Mouse (Mus musculus) heart, postnatal 36 days (tissue): ENCODE results near the gene Gtf3c5. TPM values are rescaled to one million over a fixed set of nuclear protein-coding genes. Genes with fewer than 3 reads are reported as not detected.

Experiments
- DNase-seq, 2 experiments: peaks; one replicate each; pipeline ENCODE4 v3.0.0; 2021 to 2022
- intact Hi-C: fragments of 180-260 bp; cut with DNase I; formaldehyde crosslinking; loops from one replicate; pipeline ENCODE4 v1.15.1; 2025
- total RNA-seq, 2 experiments: library from RNA; stranded (reverse); gene quantifications; 2 replicates each; pipeline ENCODE4 v1.2.3; 2021

Gtf3c5 gene
- total RNA-seq, 2 experiments from 2014 or later = 9.6 to 11.5 TPM

GRCm38 (mm10) chr2:28582647-28583353 is 751 bp downstream of the Gtf3c5 start:
- intact Hi-C loops = loop anchor here (10.0 kb wide), 1 partner anchor 1668 kb away; the partner anchor contains the start of genes Med22, Rpl7a, Surf1 and Surf2
- DNase-seq = peak; percentile 92 to 95

- intact Hi-C loops = no loop called here
- peak in 1 of 2 experiments; percentile 23 for DNase-seq
These were observed 5.5 kb downstream of the Gtf3c5 start for GRCm38 (mm10) chr2:28578003-28578402.

- DNase-seq = no peak
- intact Hi-C loops = no loop called here
These were observed 6.7 kb downstream of the Gtf3c5 start for GRCm38 (mm10) chr2:28576815-28577214.

GRCm38 (mm10) chr2:28575341-28575740 is 8.2 kb downstream of the Gtf3c5 start:
- intact Hi-C loops = no loop called here
- no peak for DNase-seq

GRCm38 (mm10) chr2:28569903-28570302 is 13.6 kb downstream of the Gtf3c5 start:
- intact Hi-C loops = no loop called here
- no peak for DNase-seq

GRCm38 (mm10) chr2:28566545-28566944 is 17.0 kb downstream of the Gtf3c5 start:
- intact Hi-C loops = no loop called here
- no peak for DNase-seq

- intact Hi-C loops = no loop called here
- DNase-seq = no peak
These were observed 19.2 kb downstream of the Gtf3c5 start for GRCm38 (mm10) chr2:28564380-28564779.

GRCm38 (mm10) chr2:28563830-28564229 is 19.7 kb downstream of the Gtf3c5 start:
- no peak for DNase-seq
- intact Hi-C loops = no loop called here

GRCm38 (mm10) chr2:28563303-28563702 is 20.2 kb downstream of the Gtf3c5 start, which contains the start of gene Cel:
TSS of gene Cel (minus strand) at chr2:28563403.
- intact Hi-C loops = no loop called here
- DNase-seq = no peak

GRCm38 (mm10) chr2:28557452-28557851 is 26.1 kb downstream of the Gtf3c5 start:
- intact Hi-C loops = no loop called here
- DNase-seq = no peak

- no peak for DNase-seq
- intact Hi-C loops = no loop called here
These were observed 31.2 kb downstream of the Gtf3c5 start for GRCm38 (mm10) chr2:28552301-28552700.

GRCm38 (mm10) chr2:28549157-28549556 is 34.4 kb downstream of the Gtf3c5 start:
- no peak for DNase-seq
- intact Hi-C loops = no loop called here

GRCm38 (mm10) chr2:28547237-28548172 is 36.0 kb downstream of the Gtf3c5 start:
- intact Hi-C loops = loop anchor here (1.0 kb wide), 1 partner anchor 33 kb away; no protein-coding TSS in a partner anchor
- DNase-seq = peak; percentile 87 to 92

GRCm38 (mm10) chr2:28546560-28546959 is 37.0 kb downstream of the Gtf3c5 start:
- DNase-seq = no peak
- intact Hi-C loops = no loop called here

- intact Hi-C loops = no loop called here
- no peak for DNase-seq
These were observed 37.6 kb downstream of the Gtf3c5 start for GRCm38 (mm10) chr2:28545976-28546375.

- DNase-seq = no peak
- intact Hi-C loops = no loop called here
These were observed 39.7 kb downstream of the Gtf3c5 start for GRCm38 (mm10) chr2:28543894-28544293.

- intact Hi-C loops = no loop called here
- no peak for DNase-seq
These were observed 42.8 kb downstream of the Gtf3c5 start for GRCm38 (mm10) chr2:28540587-28541227.

- peak in 1 of 2 experiments; percentile 36 for DNase-seq
- intact Hi-C loops = no loop called here
These were observed 43.6 kb downstream of the Gtf3c5 start for GRCm38 (mm10) chr2:28539949-28540348.

GRCm38 (mm10) chr2:28539206-28539605 is 44.3 kb downstream of the Gtf3c5 start:
- peak; percentile 64 to 66 for DNase-seq
- intact Hi-C loops = no loop called here

- intact Hi-C loops = no loop called here
- DNase-seq = no peak
These were observed 44.8 kb downstream of the Gtf3c5 start for GRCm38 (mm10) chr2:28538817-28539128.
